Mouse (Mus musculus) right cerebral cortex, postnatal 4 days (tissue): ENCODE measurements at regions not wholly inside any gene's neighbourhood (a gene's known extent, or its start where the extent isn't known, plus 50 kb on each side); places are given as distances from the start of the nearest gene placed in this dataset.

Experiments
- DNase-seq: peaks from one replicate; pipeline ENCODE4 v3.0.0-alpha.2; 2022

GRCm38 (mm10) chr1:77093551-77093950 lies 421.3 kb downstream of the Epha4 start:
- no peak for DNase-seq

- peak; percentile 8 for DNase-seq
Measured at GRCm38 (mm10) chr1:77101726-77102272, 413.1 kb downstream of the Epha4 start.

GRCm38 (mm10) chr1:77102421-77103133 lies 412.3 kb downstream of the Epha4 start:
- peak; percentile 16 for DNase-seq

DNA sequence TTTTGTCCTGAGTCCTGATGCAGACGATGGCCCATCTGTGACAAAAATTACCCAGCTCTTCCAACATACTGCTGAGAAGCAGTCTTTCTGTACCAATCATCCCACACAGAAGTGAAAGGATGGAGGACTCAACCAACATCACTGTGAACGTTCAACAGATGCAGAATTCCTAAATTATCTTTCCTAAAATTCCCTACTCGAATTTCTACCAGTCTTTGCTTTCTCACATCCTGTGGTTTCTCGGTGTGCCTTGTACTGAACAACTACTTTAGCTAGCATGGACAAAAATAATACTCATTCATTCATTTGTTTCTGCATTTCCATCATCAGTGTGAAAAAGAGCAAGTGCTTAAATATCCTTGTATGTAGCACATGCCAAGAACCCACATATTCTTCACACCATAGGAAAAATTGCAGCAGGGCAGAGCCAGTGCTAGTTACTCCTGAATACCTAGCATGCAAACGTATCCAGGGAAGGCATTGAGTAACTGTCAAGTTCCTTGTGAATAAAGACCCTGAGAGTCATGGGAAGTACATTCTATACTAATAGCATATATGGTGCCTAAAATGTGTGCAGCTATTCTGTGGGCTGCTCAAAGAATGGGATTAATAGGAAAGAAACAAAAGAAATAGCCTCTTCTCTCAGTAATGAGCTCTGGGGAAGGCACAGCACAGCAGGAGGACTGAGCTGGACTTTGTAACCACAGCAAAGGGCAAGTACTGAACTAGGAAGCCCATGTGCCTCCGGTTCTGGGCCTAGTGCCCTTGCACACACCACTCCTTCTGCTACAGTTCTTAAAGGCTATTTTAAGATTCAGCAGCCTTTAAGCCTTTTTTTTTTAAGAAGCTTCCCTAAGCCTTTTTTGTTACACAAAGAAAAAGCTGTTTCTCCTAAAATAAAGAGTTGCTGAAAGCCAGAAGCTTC lies 404.8 kb downstream of the Epha4 start:
- no peak for DNase-seq

- DNase-seq, result no peak
Measured at GRCm38 (mm10) chr1:77128411-77128810, 386.5 kb downstream of the Epha4 start.

DNA sequence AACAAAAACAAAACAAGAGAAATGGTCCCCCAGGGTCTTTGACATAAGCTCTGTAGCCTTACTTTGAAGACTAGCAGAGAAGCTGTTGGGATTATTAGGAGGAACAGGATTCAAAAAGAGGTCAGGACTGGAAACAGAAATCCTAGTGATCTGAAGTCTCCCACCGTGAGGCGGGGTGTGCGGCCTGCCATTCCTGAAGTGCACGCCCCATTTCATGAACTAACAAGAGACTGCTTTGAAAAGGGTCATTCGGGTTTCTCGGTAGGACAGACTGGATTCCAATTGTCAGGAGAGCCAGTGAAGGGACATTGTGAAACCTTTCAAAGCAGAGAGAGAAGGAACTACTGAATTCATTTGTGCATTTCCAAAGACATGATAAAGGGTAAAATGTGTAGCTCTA lies 377.2 kb downstream of the Epha4 start:
- no peak for DNase-seq

DNA sequence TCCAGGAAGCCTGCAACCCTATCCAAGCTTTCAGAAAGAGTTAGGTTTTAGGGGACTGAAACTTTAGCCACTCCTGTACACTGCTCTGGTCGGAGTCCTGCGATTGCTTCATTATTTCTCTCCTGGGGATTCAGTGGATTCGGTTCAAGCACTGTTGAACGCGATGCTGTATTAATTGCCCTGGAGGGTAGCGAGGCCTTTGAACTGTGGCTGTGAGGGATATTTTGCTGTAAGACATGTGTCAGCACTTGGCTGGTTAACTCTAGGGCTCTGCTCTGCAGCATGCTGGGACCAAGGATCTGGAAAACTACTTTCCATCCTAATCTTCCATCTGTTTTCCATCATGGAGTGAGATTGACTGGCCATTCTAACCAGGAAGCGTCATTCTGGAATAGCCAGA lies 374.0 kb downstream of the Epha4 start:
- no peak for DNase-seq

GRCm38 (mm10) chr1:77148052-77148451 lies 366.8 kb downstream of the Epha4 start:
- no peak for DNase-seq

GRCm38 (mm10) chr1:77168316-77168715 lies 346.6 kb downstream of the Epha4 start:
- DNase-seq, result no peak

GRCm38 (mm10) chr1:77172463-77172862 lies 342.4 kb downstream of the Epha4 start:
- no peak for DNase-seq

DNA sequence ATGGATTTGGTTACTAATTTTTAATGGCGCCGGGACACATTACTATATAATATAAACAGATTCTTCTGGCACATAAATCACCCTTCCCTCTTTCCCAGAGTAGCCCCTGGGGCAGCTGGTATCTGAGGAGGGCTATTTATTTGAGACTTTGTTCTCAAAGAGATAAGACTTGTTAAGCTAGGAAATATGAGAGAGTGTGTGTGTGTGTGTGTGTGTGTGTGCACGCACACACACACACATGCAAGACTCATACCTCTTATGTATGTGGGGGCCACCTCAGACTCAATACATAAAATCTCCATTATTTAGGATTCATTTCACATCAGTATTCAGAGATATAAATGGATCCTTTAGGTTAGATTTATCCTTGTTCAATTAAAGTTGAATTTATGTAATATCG lies 340.1 kb downstream of the Epha4 start:
- no peak for DNase-seq

DNA sequence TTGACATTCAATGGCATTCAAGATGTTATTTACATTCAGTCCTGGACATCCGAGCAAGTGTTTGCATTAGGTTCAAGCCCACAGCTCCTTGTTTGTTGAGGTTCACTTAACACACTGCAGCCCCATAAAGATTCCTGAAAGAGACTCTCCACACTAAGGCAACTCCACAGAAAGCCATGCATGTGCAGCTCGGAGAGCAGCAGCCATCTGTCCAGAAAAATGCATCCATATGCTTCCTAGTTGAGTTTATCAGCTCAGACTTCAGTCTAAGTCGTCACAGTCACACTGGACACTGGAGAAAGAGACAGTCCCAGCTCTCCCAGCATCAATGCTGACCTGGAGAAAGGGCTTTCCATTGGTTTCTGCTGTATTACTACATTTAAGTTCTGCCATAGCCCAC lies 339.7 kb downstream of the Epha4 start:
- DNase-seq, result no peak

GRCm38 (mm10) chr1:77176516-77176915 lies 338.4 kb downstream of the Epha4 start:
- no peak for DNase-seq

- no peak for DNase-seq
Measured at GRCm38 (mm10) chr1:77183965-77184364, 330.9 kb downstream of the Epha4 start.

GRCm38 (mm10) chr1:77190141-77190540 lies 324.7 kb downstream of the Epha4 start:
- DNase-seq, result no peak

- DNase-seq, result no peak
Measured at GRCm38 (mm10) chr1:77201321-77201917, 313.5 kb downstream of the Epha4 start.

- DNase-seq, result no peak
Measured at GRCm38 (mm10) chr1:77202948-77203347, 311.9 kb downstream of the Epha4 start.

DNA sequence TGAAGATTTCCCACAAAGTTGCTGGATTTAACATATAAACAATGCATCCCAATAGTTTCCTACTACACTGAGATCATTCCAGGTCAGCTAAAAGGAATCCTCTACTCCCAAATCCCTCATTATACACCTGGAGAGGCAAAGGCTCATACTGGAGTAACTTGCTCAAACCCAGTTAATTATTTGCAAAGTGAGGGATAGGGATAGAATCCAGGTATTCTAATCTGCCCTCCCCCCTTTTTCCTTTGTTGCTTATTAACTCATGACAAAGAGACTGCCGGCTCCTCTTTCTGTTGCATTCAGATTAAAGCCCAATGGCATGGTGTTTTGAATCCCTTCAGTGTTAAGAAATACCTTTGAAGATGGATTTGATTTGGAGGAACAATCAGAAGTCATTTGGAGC lies 308.4 kb downstream of the Epha4 start:
- no peak for DNase-seq

GRCm38 (mm10) chr1:77209395-77209794 lies 305.5 kb downstream of the Epha4 start:
- no peak for DNase-seq

DNA sequence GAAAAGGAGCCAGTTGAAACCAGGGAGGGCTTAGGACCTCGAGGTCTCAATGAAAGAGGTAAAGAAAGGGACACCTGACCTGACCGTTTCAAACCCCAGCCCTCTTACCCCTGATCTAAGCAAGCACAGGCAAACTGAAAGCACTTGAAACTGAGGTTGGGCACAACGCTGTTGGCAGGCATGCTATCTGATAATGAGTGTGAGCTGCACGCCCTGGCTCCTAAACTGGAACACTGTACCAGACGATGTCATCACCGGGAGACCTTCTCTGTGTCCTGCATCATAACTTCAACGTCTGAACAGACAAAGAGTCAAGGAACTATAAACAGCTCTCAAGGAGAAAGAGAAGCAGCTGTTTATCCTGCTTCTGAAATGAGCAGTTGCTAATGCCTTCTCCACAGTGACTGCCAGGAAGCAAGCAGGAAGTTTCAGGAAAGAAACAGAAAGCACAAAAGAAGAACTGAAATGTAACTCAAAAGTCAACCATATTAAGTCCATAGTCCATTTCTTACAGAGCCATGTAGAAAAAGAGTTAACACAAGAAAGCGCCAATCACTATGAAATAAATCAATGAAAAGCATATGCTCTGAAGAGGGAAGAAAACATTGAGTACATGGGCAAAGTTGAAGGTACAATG lies 301.3 kb downstream of the Epha4 start:
- no peak for DNase-seq

DNA sequence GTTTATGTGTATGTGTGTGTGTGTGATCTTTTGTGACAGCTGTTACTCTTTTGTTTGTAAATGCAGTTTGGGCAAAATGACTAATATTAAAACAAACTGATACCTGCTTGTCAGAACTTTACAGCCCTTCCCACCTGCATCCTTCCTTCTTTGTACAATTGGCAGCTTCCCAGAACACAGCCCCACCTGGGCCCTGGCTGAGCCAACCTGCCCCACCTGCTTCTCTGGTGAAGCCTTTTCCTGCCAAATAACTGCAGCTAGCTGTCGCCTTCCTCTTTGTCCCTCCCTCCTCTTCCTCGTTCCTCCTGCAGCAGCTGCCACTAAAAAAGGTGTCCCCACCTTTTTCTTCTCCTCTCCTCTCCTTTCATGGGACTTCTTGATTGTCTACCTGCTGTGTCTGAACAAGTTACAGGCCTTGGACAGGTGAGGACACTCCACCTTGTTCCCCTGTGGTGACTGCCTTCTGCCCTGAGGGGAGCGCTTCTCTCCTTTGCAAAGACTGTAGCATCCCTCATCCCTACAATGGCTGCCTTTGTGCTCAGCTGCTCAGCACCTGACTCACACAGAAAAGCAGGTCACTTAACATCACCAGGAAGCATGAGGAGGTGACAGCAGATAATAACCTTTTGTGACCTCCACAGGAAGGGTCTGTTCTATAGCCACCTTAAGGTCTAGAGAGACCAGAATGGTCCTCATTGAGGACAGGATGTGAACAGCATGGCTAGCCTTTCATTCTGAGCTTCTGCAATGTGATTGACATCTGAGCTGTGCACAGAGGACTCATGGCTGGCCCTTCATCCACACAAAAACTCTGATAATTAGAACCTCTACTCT lies 295.2 kb downstream of the Epha4 start:
- no peak for DNase-seq

- DNase-seq, result no peak
Measured at GRCm38 (mm10) chr1:77220322-77220590, 294.6 kb downstream of the Epha4 start.
